Mouse (Mus musculus) forebrain, embryonic 10.5 days (tissue): ENCODE results near the gene Olfr1039. TPM values are rescaled to one million over a fixed set of nuclear protein-coding genes. Genes with fewer than 3 reads are reported as not detected.
"Not testable (repeated sequence)": the region's sequence is repeated elsewhere in the genome, so short reads cannot be mapped to it uniquely, and the experiment has no call there.

ENCODE experiments used
- DNase-seq: peaks from one replicate; pipeline ENCODE4 v3.0.0-alpha.2; 2017; ENCODE audit warnings: low spot score; ENCODE audit errors: extremely low spot score
- H3K27ac ChIP-seq: fragments of 300-500 bp; sonication (generic); 2 replicates; pipeline ENCODE4 v1.5.1; 2016; ENCODE audit warnings: mild to moderate bottlenecking
- H3K27me3 ChIP-seq: fragments of 300-500 bp; sonication (generic); 2 replicates; pipeline ENCODE4 v1.6.1; 2016; ENCODE audit warnings: mild to moderate bottlenecking; ENCODE audit not compliant: poor library complexity, severe bottlenecking
- H3K36me3 ChIP-seq: fragments of 300-500 bp; sonication (generic); replicated peaks from 2 replicates; pipeline ENCODE4 v1.6.1; 2016; ENCODE audit warnings: mild to moderate bottlenecking, moderate library complexity
- H3K4me1 ChIP-seq: fragments of 300-500 bp; sonication (generic); 2 replicates; pipeline ENCODE4 v1.6.1; 2016
- H3K4me3 ChIP-seq: fragments of 300-500 bp; sonication (generic); 2 replicates; pipeline ENCODE4 v1.5.1; 2016; ENCODE audit warnings: mild to moderate bottlenecking, moderate library complexity
- H3K9me3 ChIP-seq: fragments of 300-500 bp; sonication (generic); 2 replicates; pipeline ENCODE4 v1.6.1; 2016; ENCODE audit warnings: mild to moderate bottlenecking, moderate library complexity
- WGBS: fragments of 180-500 bp; shearing (Covaris S2); methylation state at CpG from one replicate; pipeline ENCODE4 v1.1.7; 2016; 5-methylcytosine and 5-hydroxymethylcytosine counted together
- polyA plus RNA-seq: library from polyadenylated mRNA; unstranded; fragments of >200 nt; fragmentation: Nextera tagmentation; extraction: Ambion mirVana; gene quantifications from 2 replicates; pipeline ENCODE4 v1.2.1, GENCODE M21; 2016

Olfr1039 gene
- not detected in 2 replicates for polyA plus RNA-seq

DNA sequence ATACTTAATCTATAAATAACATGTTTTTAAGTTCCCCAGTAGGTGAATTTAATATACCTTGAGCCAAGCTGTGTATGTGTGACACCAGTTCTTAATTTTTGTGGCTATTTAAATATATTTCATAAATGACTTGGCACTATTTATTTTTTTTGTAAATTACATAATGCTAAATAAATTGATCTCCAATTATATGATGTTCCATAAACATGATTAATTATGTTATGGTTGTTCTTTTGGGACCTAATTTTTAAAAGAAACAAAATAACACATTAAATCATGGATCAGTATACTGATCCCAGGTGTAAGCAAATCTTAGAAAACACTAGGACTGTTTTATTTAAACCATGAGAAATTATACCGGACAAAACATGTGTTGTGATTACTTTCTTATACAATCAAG, at the start of gene Olfr1039:
Gene Olfr1039, minus strand, starts transcription at position 101 of the 400 bp plus-strand sequence.
- Histone ChIP-seq H3K4me3 (no peak within 1 kb of the TSS), H3K4me1 (no peaks in the 10 kb centered on the region), H3K9me3 (no peaks in the 10 kb centered on the region), H3K36me3 (no peaks in the 10 kb centered on the region), H3K27ac (no peak within 1 kb of the TSS), H3K27me3 (no peaks in the 10 kb centered on the region)
- WGBS: 94% methylated on average over 1 of the region's 1 CpGs
- DNase-seq: no peak

DNA sequence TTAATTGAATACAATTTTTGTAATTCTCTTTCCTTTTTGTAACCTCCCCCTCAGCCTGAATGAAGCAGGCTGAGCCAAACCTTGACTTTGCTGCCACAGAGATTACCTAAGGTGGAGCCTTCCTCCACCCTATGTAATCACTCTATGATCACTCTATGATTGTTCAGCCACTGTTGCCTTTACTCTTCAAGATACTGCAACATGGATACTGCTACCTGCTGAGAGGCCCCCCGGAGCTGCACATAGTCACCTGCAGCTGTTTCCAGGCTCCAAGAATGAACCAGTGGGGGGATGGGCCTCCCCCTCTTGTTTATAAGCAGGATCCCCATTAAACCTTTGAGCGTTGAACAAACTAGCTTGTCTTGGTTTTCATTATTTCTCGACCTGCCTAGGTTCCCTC, 44.2 kb upstream of the Olfr1039 start:
- no peaks in the 10 kb centered on the region for H3K9me3 ChIP-seq
- no peaks in the 10 kb centered on the region for H3K4me1 ChIP-seq
- H3K27me3 ChIP-seq: no peaks in the 10 kb centered on the region
- no peak for DNase-seq
- no peak overlapping the region for H3K4me3 ChIP-seq
- H3K36me3 ChIP-seq: no peaks in the 10 kb centered on the region
- 84% methylated on average over 3 of the region's 3 CpGs for WGBS
- no peak overlapping the region for H3K27ac ChIP-seq

DNA sequence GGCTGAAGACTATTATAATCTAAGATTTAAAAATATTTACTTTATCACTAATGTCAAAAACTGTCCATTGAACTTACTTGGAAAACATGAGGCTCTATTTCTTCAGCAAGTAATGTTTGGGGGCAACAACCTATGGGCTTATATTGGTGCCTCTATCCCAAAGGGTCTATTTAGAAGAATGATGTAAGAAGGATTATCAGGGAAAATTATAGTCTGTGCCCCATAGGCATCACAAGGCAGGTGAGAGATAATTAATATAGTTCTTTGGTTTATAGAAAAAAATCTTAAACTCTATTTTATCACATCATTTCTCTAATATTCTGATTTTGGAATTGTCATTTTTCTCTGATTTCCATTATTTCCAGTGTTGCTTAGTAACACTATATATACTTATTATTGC, 42.0 kb upstream of the Olfr1039 start, which contains the start of gene Olfr1044:
Gene Olfr1044, minus strand, starts transcription at position 101 of the 400 bp plus-strand sequence.
- Histone ChIP-seq H3K9me3 (no peaks in the 10 kb centered on the region), H3K27ac (no peak within 1 kb of the TSS), H3K4me3 (no peak within 1 kb of the TSS), H3K36me3 (no peaks in the 10 kb centered on the region), H3K4me1 (no peaks in the 10 kb centered on the region), H3K27me3 (no peaks in the 10 kb centered on the region)
- DNase-seq: no peak

DNA sequence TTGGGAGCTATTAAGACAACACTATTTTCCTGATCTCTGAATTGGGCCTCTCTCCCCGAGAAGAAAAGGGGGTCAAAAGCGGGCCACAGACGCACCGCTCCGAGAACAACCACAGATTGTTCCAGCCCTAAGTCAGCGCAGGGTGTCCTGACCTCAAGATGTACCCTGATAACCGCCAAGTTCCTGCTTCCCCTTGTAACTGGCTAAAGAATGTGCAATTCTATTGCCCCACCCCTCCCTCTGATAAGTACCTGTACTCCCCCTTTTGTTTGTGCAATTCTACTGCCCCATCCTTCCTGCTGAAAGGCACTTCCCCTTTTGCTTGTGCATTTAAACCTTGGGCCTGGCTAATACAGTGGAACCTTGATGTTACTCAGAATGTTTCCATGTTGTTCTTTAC, 39.7 kb upstream of the Olfr1039 start:
- WGBS: 78% methylated on average over 7 of the region's 7 CpGs
- H3K4me1 ChIP-seq, H3K27me3 ChIP-seq, H3K27ac ChIP-seq, H3K36me3 ChIP-seq, DNase-seq, H3K9me3 ChIP-seq, H3K4me3 ChIP-seq: not testable (repeated sequence)

DNA sequence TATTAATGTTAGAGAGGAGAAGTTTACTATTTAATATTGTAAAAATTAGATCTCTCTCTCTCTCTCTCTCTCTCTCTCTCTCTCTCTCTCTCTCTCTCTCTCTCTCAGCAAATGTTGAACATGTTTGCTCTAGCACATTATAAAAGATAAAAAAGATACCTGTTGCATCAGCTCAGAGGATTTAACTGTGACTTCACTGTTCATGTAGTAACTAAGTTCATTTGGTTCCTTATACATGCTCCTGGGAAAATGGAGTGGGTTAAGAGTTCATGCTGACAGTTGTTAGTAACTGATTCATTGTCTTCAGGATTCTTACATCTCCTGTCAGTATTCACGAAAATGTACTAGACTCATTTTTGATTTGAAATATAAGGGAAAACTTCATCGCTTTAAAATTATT, 31.7 kb upstream of the Olfr1039 start, which contains the start of gene Olfr1043:
Gene Olfr1043, minus strand, starts transcription at position 101 of the 400 bp plus-strand sequence.
- no peaks in the 10 kb centered on the region for H3K27me3 ChIP-seq
- no peaks in the 10 kb centered on the region for H3K36me3 ChIP-seq
- 88% methylated on average over 2 of the region's 2 CpGs for WGBS
- H3K4me3 ChIP-seq: no peak within 1 kb of the TSS
- no peak within 1 kb of the TSS for H3K27ac ChIP-seq
- H3K9me3 ChIP-seq: no peaks in the 10 kb centered on the region
- DNase-seq: no peak
- no peaks in the 10 kb centered on the region for H3K4me1 ChIP-seq

DNA sequence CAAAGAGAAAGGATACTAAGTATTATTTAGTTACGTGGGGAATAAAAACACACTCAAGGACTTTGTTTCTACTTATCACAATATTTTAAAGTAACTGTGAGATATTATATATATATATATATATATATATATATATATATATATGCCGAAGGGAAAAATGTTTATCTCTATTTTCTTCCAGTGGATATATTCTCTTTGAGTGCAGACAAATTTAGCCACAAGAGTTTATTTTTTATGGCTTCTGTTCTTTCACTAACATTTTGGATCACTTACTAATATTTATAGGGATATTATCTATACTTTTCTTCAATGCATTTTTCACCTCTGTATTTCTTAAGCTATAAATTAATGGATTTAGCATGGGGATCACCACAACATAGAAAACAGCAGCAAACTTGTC, 26.0 kb upstream of the Olfr1039 start, which contains the start of gene Olfr1042:
Gene Olfr1042, minus strand, starts transcription at position 101 of the 400 bp plus-strand sequence.
- Histone ChIP-seq H3K4me1 (no peaks in the 10 kb centered on the region), H3K9me3 (no peaks in the 10 kb centered on the region), H3K36me3 (no peaks in the 10 kb centered on the region), H3K27ac (no peak within 1 kb of the TSS), H3K27me3 (no peaks in the 10 kb centered on the region), H3K4me3 (no peak within 1 kb of the TSS)
- 86% methylated on average over 2 of the region's 2 CpGs for WGBS
- DNase-seq: no peak

DNA sequence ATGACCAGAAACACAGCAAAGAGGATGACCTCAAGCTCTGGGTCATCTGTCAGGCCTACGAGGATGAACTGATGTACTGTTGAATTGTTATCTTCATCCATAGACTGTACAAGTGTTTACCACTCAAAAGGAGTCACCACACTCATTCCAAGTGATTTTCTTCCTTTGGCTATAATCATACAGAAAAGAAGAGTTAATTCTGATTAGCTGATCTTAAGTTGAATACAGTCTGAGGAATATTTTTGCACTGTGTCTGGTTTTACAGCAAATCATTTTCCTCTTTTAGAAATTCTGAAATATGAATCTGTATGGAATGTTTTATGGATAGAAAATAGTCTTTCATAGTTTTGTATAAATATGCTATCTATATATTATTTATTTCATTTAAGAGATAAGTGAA, 10.9 kb upstream of the Olfr1039 start, which contains the start of gene Olfr1040:
Gene Olfr1040, minus strand, starts transcription at position 101 of the 400 bp plus-strand sequence.
- 88% methylated on average over 1 of the region's 1 CpGs for WGBS
- Histone ChIP-seq H3K4me1 (no peaks in the 10 kb centered on the region), H3K4me3 (no peak within 1 kb of the TSS)

DNA sequence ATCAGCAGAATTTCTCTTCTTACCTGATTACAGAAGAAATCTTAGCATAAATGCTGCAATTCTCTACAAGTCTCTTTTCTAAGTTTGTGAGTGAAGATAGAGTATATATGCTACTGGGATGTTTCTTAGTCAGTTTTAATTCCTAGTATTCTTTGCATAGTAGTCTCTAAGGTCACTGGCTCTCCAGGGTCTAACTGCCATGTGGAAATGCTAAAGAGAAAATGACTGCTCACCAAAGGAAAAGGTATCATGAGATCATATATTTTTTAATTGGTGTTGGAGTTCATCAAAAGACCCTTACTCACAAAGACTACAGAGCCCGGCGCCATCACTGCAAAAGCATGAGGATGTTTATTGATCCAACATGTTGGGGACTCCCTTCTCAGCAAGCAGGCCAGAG, 48.4 kb downstream of the Olfr1039 start, which contains the start of gene Olfr1037:
Gene Olfr1037, minus strand, starts transcription at position 101 of the 400 bp plus-strand sequence.
- no peaks in the 10 kb centered on the region for H3K4me1 ChIP-seq
- no peak for DNase-seq
- no peaks in the 10 kb centered on the region for H3K9me3 ChIP-seq
- no peak within 1 kb of the TSS for H3K4me3 ChIP-seq
- no peak within 1 kb of the TSS for H3K27ac ChIP-seq
- no peaks in the 10 kb centered on the region for H3K36me3 ChIP-seq
- 93% methylated on average over 2 of the region's 2 CpGs for WGBS
- no peaks in the 10 kb centered on the region for H3K27me3 ChIP-seq

More for the DNA sequence above, 10.9 kb upstream of the Olfr1039 start, which contains the start of gene Olfr1040:
- Histone ChIP-seq H3K9me3 (no peaks in the 10 kb centered on the region), H3K36me3 (no peaks in the 10 kb centered on the region), H3K27me3 (no peaks in the 10 kb centered on the region), H3K27ac (no peak within 1 kb of the TSS)
- no peak for DNase-seq

DNA sequence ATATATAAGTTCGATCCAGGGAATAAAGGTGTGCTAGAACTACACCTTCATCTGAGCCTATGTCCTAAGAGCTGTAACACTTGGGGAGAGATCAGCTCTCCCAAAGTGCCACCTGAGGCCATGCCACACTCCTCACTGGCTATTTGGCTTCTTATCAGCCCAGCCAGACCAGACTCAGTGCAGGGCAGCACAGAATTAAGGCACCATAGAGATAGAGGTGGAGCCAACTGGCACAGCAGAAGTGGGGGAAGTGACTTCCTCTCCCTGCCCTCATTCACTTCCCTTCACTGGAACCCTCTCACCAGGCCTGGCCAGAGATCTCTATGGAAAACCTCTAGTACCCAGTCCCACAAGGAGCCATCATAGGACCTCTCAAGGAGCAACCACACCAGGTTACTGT, 55.2 kb downstream of the Olfr1039 start:
- not testable (repeated sequence) for H3K4me1 ChIP-seq, H3K27me3 ChIP-seq, H3K9me3 ChIP-seq, H3K36me3 ChIP-seq, H3K27ac ChIP-seq, DNase-seq, H3K4me3 ChIP-seq
- WGBS: 88% methylated on average over 1 of the region's 1 CpGs

Other genes starting within 250 kb of the Olfr1039 start
- gene Olfr1024, start 230.9 kb downstream of the Olfr1039 start, polyA plus RNA-seq: not detected in 2 replicates
- not detected in 2 replicates for gene Olfr1025-ps1, start 220.7 kb downstream of the Olfr1039 start, polyA plus RNA-seq
- not detected in 2 replicates for gene Olfr1026, start 214.4 kb downstream of the Olfr1039 start, polyA plus RNA-seq
- not detected in 2 replicates for gene Olfr1028, start 185.5 kb downstream of the Olfr1039 start, polyA plus RNA-seq
- not detected in 2 replicates for gene Olfr1029, start 162.0 kb downstream of the Olfr1039 start, polyA plus RNA-seq
- not detected in 2 replicates for gene Olfr1030, start 156.7 kb downstream of the Olfr1039 start, polyA plus RNA-seq
- gene Olfr1031, start 145.6 kb downstream of the Olfr1039 start, polyA plus RNA-seq: not detected in 2 replicates
- not detected in 2 replicates for gene Olfr1032, start 130.4 kb downstream of the Olfr1039 start, polyA plus RNA-seq
- not detected in 2 replicates for gene Olfr1033, start 115.3 kb downstream of the Olfr1039 start, polyA plus RNA-seq
- not detected in 2 replicates for gene Olfr1034, start 90.1 kb downstream of the Olfr1039 start, polyA plus RNA-seq
- not detected in 2 replicates for gene Olfr1036, start 61.9 kb downstream of the Olfr1039 start, polyA plus RNA-seq
- gene Olfr1037, start 48.5 kb downstream of the Olfr1039 start, polyA plus RNA-seq: not detected in 2 replicates
- not detected in 2 replicates for gene Olfr1040, start 10.8 kb upstream of the Olfr1039 start, polyA plus RNA-seq
- gene Olfr1042, start 25.9 kb upstream of the Olfr1039 start, polyA plus RNA-seq: not detected in 2 replicates
- not detected in 2 replicates for gene Olfr1043, start 31.6 kb upstream of the Olfr1039 start, polyA plus RNA-seq
- gene Olfr1044, start 41.9 kb upstream of the Olfr1039 start, polyA plus RNA-seq: not detected in 2 replicates
- not detected in 2 replicates for gene Olfr52, start 49.8 kb upstream of the Olfr1039 start, polyA plus RNA-seq
- not detected in 2 replicates for gene Olfr1045, start 67.1 kb upstream of the Olfr1039 start, polyA plus RNA-seq
- gene Olfr1046, start 83.4 kb upstream of the Olfr1039 start, polyA plus RNA-seq: not detected in 2 replicates
- gene Olfr1047, start 95.5 kb upstream of the Olfr1039 start, polyA plus RNA-seq: not detected in 2 replicates
- gene Olfr1048, start 104.4 kb upstream of the Olfr1039 start, polyA plus RNA-seq: not detected in 2 replicates
- gene Olfr1049, start 122.4 kb upstream of the Olfr1039 start, polyA plus RNA-seq: not detected in 2 replicates
- gene Olfr1051, start 143.2 kb upstream of the Olfr1039 start, polyA plus RNA-seq: not detected in 2 replicates
- not detected in 2 replicates for gene Olfr1052, start 156.5 kb upstream of the Olfr1039 start, polyA plus RNA-seq
- not detected in 2 replicates for gene Olfr1053, start 179.4 kb upstream of the Olfr1039 start, polyA plus RNA-seq
- not detected in 2 replicates for gene Olfr1054, start 199.5 kb upstream of the Olfr1039 start, polyA plus RNA-seq
- gene Olfr1055, start 214.4 kb upstream of the Olfr1039 start, polyA plus RNA-seq: not detected in 2 replicates
- not detected in 2 replicates for gene Olfr1056, start 226.5 kb upstream of the Olfr1039 start, polyA plus RNA-seq
- gene Olfr1057, start 242.5 kb upstream of the Olfr1039 start, polyA plus RNA-seq: not detected in 2 replicates